In genomic region chr3:8051167-8051566, GRCm38 (mm10) we compare ENCODE assay signal across 15 mouse cellular contexts.
A peak's percentile ranks its signal among the peaks of the same experiment; 100 is the strongest.
DNase-seq lines count a peak whose midpoint lies in the region; ATAC-seq and TF ChIP-seq lines count a peak whose summit lies in the region.
"Had no signal": no experiment of that assay in that cellular context is flagged by ENCODE, and none has a peak within 500 bp of the region (broad histone marks: within the 10 kb centered on the region; RNA-seq: fewer than 3 reads in every experiment).

No protein-coding gene starts in this region.

- no peak for TF ChIP-seq CTCF in hindbrain, postnatal 0 days (IDR thresholded peaks at IDR 0.05; ENCODE audit: low read depth)

- peak; percentile 18 for DNase-seq in adrenal gland, postnatal 10 days
- no peak for DNase-seq in adrenal gland, adult 8-10 months
- peak; percentile 90 for DNase-seq in 3T3-L1 (ENCODE audit: low read depth, low spot score)
- peak; percentile 33 to 71 for DNase-seq in frontal cortex, postnatal 36 days (ENCODE audit: low spot score in 2 of 2)
- DNase-seq in left cerebral cortex, postnatal 25 days (ENCODE audit: low spot score in 2 of 2): peak; percentile 37 to 92
- DNase-seq in lung, postnatal 14 days: no peak
- no peak for DNase-seq in lung, postnatal 4 days
- DNase-seq in hindbrain, postnatal 0 days (ENCODE audit: low spot score): no peak
- DNase-seq: cerebellum, postnatal 10 days; heart, postnatal 36 days; liver, embryonic 13.5 days; lung, postnatal 10 days had no signal

- H3K36me3 ChIP-seq in hindbrain, postnatal 0 days (ENCODE audit: insufficient read depth, low read length): no peaks in the 10 kb centered on the region
- H3K36me3 ChIP-seq: liver, embryonic 13.5 days; midbrain, embryonic 12.5 days; neural tube, embryonic 12.5 days had no signal

- WGBS in hindbrain, postnatal 0 days: 83% methylated on average over 4 of the region's 4 CpGs

- no peak for ATAC-seq in hindbrain, postnatal 0 days
- ATAC-seq: inflammation-experienced regulatory T-cells, adult 6 months had no signal

- no peak overlapping the region for H3K27ac ChIP-seq in hindbrain, postnatal 0 days
- H3K27ac ChIP-seq: liver, embryonic 13.5 days; midbrain, embryonic 12.5 days; neural tube, embryonic 12.5 days had no signal

- H3K4me1 ChIP-seq in hindbrain, postnatal 0 days (ENCODE audit: insufficient read depth, low read length): no peaks in the 10 kb centered on the region
- H3K4me1 ChIP-seq: liver, embryonic 13.5 days; midbrain, embryonic 12.5 days; neural tube, embryonic 12.5 days had no signal

- no peak overlapping the region for H3K4me2 ChIP-seq in hindbrain, postnatal 0 days (ENCODE audit: low read depth, low read length)
- H3K4me2 ChIP-seq: liver, embryonic 13.5 days; midbrain, embryonic 12.5 days; neural tube, embryonic 12.5 days had no signal

- no peak overlapping the region for H3K4me3 ChIP-seq in hindbrain, postnatal 0 days (ENCODE audit: low read length)
- H3K4me3 ChIP-seq: liver, embryonic 13.5 days; midbrain, embryonic 12.5 days; neural tube, embryonic 12.5 days had no signal

- intact Hi-C loops in left cerebral cortex, postnatal 25 days (cut with DNase I): loop anchor here (5.0 to 10.0 kb wide), 2 partner anchors 244 to 461 kb away; no protein-coding TSS in a partner anchor

- H3K9me3 ChIP-seq in hindbrain, postnatal 0 days (ENCODE audit: low read length): no peaks in the 10 kb centered on the region
- H3K9me3 ChIP-seq: midbrain, embryonic 12.5 days; neural tube, embryonic 12.5 days had no signal

- H3K9ac ChIP-seq in hindbrain, postnatal 0 days (replicated peaks; ENCODE audit: low read length): no peak overlapping the region
- H3K9ac ChIP-seq: liver, embryonic 13.5 days; midbrain, embryonic 12.5 days; neural tube, embryonic 12.5 days had no signal

- H3K27me3 ChIP-seq in hindbrain, postnatal 0 days (ENCODE audit: insufficient read depth, low read length): no peaks in the 10 kb centered on the region
- H3K27me3 ChIP-seq: liver, embryonic 13.5 days; midbrain, embryonic 12.5 days; neural tube, embryonic 12.5 days had no signal

Comparison
In these comparisons a context has a peak if more than half of its experiments do, and no peak if none do; other contexts are left out.
1. DNase-seq: peak in adrenal gland, postnatal 10 days (single experiment), 3T3-L1 (single experiment), frontal cortex, postnatal 36 days (2 of 2) and left cerebral cortex, postnatal 25 days (2 of 2); none in adrenal gland, adult 8-10 months (single experiment), lung, postnatal 14 days (single experiment), lung, postnatal 4 days (0 of 2) and hindbrain, postnatal 0 days (single experiment).